Mouse (Mus musculus): ENCODE measurements around the gene Ifit3b. TPM values are rescaled to one million over a fixed set of nuclear protein-coding genes. Genes with fewer than 3 reads are reported as not detected.
A peak's percentile ranks its signal among the peaks of the same experiment; 100 is the strongest.
"Not testable (repeated sequence)": the region's sequence is repeated elsewhere in the genome, so short reads cannot be mapped to it uniquely, and the experiment has no call there.

Gene Ifit3b
- total RNA-seq, 2 experiments from 2014 or later: 3.5 to 3.7 TPM

DNA sequence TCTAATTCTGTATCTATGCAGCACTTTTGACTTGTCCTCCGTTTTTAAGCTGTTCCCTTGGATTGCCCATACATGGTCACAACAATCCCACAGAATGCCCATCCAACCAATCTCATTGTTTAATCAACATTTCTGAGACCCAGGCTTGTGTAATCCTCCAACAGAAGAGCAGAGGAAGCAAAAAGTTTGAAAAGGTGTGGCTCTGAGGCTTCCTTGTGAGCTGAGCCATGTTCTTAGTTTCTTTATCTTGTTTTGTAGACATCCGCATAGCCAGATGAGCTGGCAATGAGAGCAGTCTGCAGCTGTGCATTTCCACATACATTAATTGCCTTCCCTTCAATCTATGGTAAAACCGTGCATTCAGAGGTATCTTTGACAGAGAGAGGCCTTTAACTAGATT, 2.3 kb upstream of the Ifit3b start:
- DNase-seq: no peak

DNA sequence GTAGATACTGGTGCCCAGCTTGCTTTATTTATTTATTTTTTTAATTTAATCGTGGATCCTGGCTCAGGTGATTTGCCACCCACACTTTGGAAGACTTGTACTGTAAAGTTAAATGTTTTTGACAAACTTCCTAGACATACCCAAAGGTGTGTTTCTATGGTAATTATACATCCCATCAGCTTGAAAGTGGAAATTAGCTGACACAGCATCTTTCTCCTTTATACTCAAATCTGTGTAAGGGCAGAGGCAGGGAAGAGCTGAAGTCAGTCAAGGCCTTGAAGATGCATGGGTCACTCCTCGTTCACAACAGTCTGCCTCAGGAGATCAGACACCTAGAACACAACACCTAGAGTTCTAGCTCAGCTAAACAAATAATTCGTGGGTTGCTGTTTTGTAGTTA, 2.3 kb downstream of the Ifit3b start:
- not testable (repeated sequence) for DNase-seq

DNA sequence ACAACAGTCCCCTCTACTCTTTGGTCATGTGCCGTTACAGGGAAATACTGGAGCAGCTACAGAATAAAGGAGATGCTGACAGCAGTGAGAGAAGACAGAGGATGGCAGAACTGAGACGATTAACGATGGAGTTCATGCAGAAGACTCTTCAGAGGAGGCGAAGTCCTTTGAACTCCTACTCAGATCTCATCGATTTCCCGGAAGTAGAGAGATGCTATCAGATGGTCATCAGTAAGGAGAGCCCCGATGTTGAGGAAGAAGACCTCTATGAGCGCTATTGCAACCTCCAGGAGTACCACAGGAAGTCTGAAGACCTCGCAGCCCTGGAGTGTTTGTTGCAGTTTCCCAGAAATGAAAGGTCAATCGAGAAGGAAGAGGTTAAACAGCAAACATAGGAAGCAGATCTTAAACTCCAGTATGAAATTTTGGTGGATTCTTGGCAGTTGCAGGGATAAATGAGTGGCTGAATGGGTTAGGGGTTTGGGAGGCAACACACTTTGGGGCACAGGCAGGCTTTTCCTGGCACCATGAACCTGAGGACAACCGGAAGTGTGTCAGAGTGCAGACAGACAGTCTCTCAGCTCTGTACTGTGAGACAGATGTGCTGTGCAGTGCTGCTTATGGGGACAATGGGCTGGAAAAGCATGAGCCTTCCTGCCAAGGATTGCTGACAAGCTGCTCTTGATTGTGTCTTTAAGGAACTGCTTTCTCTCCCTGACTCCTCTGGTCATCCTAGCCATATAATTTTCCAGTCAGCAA, 4.7 kb downstream of the Ifit3b start:
- not testable (repeated sequence) for DNase-seq

DNA sequence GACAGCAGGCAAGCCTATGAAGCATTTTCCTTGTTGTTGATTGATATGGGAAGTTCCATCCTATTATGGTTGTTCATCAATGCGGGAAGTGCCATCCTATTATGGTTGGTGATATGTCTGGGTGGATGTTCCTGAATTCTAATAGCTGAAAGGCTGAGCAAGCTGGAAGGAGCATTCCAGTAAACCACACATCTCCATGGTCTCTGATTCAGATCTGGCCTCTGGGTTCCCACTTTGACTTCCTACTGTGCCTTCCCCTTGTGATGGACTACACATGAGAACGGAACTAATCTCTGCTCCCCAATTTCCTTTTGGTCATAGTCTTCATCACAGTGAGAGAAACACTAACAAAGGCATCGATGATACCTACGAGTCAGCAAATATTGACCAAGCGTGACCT, 13.1 kb downstream of the Ifit3b start:
- no peak for DNase-seq

DNA sequence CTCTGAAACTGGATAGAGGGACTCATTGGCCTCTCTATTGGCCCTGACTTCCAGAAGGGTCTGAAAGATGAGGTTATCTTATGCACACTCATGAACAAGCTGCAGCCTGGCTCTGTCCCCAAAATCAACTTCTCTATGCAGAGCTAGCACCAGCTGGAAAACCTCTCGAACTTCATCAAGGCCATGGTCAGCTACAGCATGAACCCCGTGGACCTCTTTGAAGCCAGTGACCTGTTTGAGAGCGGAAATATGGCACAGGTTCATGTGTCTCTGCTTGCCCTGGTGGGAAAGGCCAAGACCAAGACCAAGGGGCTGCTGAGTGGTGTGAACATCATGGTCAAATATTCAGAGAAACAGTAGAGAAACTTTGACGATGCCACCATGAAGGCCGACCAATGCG, 16.0 kb downstream of the Ifit3b start:
- DNase-seq: no peak

DNA sequence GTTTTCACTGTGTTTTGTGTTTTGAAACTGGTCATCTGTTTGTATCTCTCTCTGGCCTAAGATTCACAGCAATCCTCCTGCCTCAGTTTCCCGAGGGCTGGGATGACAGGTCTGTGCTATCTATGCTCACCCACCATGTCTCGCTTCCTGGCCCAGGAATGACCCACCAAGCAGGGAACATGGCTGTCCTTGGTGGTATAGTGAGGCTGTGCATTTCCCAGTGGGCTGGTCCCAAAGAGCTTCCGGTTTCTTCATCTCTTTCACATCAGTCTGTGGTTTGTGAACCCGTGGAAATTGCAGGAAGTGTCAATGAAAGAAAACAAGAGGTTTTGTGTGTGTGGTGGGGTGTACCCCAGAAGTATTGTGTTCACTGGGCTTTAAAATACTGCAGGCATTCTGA, 16.9 kb downstream of the Ifit3b start:
- DNase-seq: no peak

DNA sequence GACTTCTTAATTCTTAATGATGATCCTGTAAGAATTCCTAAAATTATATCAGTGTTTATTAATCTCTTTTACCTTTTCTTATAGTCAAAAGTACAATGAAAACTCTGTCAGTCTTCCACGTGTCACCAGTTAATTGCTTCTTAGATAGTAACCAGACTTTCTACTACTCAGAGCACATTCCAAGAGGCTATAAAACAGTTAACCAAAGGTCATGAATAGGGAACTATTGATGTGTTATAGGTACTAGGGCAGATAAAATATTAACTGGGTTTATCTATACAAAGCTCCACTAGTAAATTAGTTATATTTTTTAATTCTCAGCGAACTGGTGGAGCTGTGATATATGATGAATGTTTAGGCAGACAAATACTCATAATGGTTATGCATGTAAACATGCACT, 19.7 kb downstream of the Ifit3b start:
- no peak for DNase-seq

DNA sequence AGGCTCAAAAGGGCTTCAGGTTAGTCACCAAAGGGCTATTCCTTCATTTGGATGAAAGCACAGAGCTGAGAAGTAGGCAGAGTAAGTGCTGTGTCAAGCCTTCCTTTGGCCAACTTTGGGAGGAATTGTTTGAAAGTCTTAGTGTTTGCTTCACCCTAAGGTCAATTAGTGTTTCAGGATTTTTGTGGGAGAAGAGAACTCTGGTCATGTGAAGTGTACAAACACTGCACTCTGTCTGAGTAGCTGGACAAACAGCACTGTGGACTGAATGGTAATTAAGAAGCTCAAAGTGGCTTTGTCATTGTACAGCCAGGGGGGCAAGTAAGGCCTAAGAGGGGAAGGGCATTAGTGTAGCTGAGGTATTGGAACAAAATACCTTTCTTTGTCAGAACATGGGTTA, 23.7 kb downstream of the Ifit3b start:
- no peak for DNase-seq

DNA sequence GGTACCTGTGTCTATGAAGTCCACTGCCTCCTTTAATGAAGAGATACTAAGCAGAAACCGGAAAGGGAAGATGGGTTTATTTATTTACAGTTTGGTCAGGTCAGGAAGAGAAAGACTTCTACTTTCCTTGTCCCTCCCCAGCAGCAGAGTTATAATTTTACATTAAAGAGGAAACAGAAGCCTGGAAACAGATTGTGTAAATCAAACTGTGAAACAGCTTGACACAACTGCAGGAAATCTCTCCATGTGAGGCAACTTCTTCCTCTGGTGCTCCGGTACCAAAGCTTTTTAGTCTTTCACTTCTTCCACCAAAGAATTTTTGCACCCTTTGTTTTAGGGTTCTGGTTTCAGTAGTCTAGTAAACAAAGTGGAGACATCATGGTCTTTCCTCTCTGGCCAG, 25.7 kb downstream of the Ifit3b start:
- no peak for DNase-seq

DNA sequence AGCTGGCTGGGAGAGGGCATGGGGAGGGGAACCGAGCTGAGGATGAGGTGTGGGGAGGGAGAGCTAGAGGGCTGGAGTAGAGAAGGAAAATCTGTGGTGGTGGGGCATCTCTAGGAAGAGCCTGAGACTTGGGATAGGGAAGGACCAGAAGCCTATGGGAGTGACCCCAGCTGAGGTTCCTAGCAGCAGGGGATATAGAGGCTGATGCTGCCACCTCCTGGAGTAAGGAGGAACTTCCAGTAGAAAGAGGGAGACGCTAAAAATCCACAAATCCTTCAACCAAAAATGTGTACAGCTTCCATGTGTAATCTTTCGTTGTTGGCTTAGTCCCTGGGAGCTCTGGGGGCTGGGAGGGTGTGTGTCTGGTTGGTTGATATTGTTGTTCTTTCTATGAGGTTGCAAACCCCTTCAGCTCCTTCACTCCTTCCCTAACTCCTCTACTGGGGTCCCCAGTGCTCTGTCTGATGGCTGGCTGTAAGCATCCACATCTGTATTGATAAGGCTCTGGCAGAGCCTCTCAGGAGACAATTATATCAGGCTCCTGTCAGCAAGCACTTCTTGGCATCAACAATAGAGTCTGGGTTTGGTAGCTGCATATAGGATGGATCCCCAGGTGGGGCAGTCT, 29.3 kb downstream of the Ifit3b start:
- DNase-seq: peak; percentile 36 to 68

DNA sequence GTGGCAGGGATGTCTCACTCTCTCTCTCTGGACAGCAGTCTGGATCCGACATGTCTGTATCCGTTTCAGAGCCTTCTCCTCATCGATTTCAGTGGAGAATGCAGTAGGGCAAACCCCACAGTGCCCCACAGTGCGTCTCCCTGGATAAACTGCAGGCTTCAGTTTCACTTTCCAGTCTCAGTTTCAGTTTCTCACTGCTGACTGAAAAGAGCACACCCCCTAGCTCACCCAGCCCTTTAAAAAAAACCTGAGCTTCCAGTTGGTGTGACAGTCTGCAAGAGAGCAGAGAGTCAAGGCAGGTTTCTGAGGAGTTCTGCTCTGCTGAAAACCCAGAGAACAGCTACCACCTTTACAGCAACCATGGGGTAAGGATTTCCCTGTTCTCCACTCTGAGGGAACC, 32.9 kb downstream of the Ifit3b start, which contains the start of the genes Ifit1bl2 and Ifit1:
TSS of gene Ifit1bl2 (minus strand) at position 121 of the 400 bp plus-strand sequence.
TSS of gene Ifit1 (plus strand) at position 249 of the 400 bp plus-strand sequence.
- peak; percentile 10 to 38 for DNase-seq

DNA sequence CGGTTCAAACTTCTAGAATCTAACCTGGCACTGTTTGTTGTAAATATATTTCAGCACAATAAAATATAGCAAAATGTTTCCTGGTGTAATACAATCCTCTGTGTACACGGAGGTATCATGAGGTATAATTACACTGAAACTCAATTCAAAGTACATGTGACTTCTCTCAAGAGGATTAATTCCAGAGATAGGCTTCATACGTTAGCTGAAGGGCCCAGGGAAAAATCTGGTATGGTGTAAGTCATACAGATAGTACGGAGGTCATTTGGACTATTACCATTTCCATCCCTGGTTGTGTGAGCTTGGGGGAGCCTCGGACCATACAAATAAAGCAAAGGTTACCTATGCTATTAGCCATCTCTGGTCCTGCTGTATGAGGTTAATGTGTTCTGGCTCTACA, 34.8 kb downstream of the Ifit3b start:
- no peak for DNase-seq

DNA sequence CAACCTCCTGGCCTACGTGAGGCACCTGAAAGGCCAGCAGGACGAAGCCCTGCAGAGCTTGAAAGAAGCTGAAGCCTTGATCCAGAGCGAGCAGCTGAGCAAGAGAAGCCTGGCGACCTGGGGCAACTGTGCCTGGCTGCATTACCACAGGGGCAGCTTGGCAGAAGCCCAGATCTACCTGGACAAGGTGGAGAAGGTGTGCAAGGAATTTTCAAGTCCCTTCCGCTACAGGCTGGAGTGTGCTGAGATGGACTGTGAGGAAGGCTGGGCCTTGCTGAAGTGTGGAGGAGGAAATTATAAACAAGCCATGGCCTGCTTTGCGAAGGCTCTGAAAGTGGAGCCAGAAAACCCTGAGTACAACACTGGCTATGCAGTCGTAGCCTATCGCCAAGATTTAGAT, 39.9 kb downstream of the Ifit3b start:
- DNase-seq: not testable (repeated sequence)

DNA sequence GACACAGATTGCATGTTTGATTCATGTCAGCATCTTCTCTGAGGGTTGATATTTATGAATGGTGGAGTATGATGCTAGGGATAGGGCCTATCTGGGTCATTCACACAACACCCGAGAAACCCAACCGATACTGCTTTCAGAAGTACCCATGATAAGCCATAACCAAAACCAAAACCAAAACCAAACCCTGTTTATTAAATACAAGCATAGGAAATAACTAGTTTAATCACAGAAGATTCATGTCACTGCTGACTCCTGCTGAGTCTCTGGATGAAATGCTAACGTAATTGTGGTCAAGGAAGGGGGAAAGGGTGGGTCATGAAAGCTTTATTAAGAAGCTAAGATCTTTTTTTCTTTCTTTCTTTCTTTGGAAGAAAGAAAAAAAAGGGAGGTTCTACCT, 42.5 kb downstream of the Ifit3b start:
- no peak for DNase-seq

DNA sequence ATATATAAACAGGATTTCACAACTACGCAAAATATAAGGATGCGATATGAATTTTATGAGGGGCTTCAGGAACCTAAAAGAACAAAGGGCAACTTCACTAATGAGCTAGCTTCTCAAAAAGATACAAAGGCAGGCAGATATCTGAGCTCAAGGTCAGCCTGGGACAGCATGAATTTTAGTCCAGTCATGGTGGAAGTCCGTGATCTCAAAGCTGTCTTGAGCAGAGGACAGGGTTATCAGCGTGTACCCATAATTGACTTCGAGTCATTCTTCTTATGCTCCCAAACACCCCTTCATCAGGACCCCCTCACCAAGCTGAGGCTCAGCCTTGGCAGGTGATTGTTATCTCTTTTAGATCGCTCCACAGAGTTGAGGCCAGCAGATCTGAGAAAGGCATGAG, 43.2 kb downstream of the Ifit3b start:
- DNase-seq: no peak

DNA sequence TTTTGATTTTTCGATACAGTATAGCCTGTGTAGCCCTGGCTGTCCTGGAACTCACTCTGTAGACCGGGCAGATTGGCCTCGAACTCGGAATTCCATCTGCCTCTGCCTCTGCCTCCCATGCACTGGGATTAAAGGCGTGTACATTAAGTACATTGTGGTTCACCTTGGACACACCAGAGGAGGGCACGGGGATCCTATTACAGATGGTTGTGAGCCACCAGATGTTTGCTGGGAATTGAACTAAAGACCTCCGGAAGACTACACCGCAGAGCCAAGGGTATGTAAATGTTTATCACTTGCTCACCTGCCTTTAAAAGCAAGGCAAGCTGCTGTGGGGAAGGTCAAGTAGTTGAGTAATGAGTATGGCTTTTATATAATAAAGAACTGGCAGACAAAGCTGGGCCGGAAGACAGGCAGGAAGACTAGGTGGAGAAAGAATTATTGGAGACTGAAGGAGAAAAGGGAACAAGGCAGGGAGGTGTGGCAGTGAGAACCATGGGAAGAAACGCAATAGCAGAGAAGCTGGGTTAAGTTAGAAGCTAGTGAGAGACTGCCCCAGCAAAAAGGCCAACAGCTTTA, 47.5 kb downstream of the Ifit3b start:
- DNase-seq: no peak

DNA sequence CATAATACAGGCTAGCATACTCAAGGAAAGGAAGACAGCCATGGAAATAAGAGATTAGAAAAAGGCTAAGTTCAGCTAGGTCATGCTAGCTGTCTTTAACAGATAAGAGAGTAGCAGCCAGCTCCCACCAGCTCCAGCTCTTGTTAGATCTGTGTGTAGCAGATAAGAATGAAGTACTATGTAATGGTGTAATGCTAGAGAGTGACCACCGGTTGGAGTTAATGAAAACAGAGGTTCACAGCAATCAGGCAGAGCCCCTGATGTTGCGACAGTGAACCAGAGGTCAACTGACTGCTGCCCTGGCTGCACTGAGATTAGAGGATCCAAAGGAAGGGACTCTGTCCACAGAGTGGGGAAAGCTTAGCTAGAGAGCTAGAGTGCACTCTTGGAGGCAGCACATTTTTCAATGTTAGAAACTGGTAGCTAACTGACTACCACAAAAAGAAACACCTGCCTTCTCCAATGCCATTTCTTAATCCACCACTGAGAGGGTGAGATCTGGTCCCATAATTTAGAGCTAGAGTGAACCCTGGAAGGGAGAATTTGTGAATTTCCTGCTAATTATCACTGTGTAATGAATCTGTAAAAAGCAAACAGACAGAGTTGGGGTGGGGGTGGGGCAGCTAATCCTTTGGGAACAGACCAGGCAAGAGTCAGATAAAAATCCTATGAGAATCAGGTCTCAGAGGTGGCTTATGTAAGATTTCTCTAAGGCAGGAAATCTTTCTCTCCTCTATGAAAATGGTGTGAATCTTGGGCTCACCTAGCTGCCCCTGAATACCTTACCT, 48.9 kb downstream of the Ifit3b start:
- DNase-seq: no peak

DNA sequence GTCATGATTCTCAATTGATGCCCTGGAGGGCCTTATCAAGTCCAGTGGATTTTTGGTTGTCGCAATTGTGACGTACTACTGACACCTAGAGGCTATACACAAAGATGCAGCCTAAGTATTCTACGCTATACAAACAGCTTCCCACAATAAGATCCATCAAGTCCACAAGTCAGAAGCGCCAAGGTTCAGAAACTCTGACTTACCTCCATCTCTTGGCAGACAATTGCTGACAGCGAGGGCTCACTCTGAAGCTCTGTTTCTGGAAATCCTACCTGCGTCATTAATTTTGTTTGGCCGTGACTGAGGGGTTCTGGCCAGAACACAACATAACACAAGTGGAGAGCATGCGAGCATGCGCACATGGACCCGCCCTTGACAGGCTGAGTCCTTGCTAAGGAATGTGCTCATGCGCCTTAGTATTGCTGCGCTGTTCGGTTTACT, 54.3 kb downstream of the Ifit3b start:
- DNase-seq: peak; percentile 75 to 82

DNA sequence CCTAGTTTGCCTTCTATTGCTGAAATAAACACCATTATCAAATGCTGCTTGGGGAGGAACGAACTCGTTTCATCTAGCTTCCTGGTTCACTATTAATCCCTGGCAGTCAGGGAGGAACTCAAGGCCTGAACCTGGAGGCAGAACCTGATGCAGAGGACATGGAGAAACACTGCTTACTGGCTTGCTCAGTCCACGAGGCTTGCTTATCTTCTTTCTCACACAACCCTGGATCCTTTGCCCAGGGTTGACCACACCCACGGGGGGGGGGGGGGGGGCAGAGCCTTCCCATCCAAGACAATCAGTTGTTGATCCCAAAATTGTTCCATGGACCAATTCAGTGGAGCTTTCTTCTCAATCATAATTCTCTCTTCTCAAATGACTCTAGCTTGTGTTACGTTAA, 55.0 kb downstream of the Ifit3b start:
- DNase-seq: no peak

Measured in adrenal gland, postnatal 36 days (tissue).